ENCODE assay signal across 8 mouse cellular contexts in the genomic region with DNA sequence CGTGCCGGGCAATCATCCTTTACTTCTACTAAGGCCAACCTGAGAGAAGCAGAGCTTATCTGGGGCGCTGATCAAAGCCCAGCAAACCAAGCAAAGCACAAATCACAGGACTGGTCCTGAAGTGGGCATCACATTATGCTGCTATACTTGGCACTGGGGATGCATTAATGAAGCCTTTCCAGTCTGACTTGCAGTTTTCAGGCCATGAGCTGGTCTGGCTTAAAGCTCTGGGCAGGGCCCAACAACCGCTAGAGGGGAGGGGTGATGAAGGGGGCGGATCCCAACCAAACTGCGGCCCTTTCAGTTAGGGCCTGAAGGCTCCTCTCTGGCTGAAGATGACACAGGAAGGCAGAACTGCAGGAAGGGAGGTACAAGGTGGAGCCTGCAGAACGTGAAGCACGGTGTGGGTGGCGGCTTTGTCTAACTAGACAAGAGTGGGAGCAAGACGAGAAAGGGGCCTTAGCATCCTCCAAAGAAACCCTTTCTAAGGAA. TPM values are rescaled to one million over a fixed set of nuclear protein-coding genes. Genes with fewer than 3 reads are reported as not detected.
DNase-seq lines count a peak whose midpoint lies in the region; ATAC-seq and TF ChIP-seq lines count a peak whose summit lies in the region.

No protein-coding gene starts in this region.

- peaks cover 25% of the 10 kb centered on the region for H3K4me1 ChIP-seq in hindbrain, embryonic 12.5 days
- peaks cover 30% of the 10 kb centered on the region for H3K4me1 ChIP-seq in limb, embryonic 15.5 days

- POLR2A ChIA-PET in Patski (lab: Charles Lee): interaction anchor here (0.9 to 3.9 kb wide), 2 partner anchors 17 to 22 kb away, joined by 4 to 27 read pairs; partner anchors contain the start of gene Spsb2

- H3K9me3 ChIP-seq in hindbrain, embryonic 12.5 days (replicated peaks): no peaks in the 10 kb centered on the region
- no peaks in the 10 kb centered on the region for H3K9me3 ChIP-seq in limb, embryonic 15.5 days

- peak; percentile 2 for ATAC-seq in Patski
- ATAC-seq in hindbrain, embryonic 12.5 days (ENCODE audit: low FRiP score): no peak
- no peak for ATAC-seq in limb, embryonic 15.5 days (ENCODE audit: insufficient number of reproducible peaks, low FRiP score, low TSS enrichment, low read depth)

- H3K4me3 ChIP-seq in hindbrain, embryonic 12.5 days: peak overlapping the region; percentile 44
- H3K4me3 ChIP-seq in limb, embryonic 15.5 days: peak overlapping the region; percentile 74
- peak overlapping the region; percentile 93 for H3K4me3 ChIP-seq in myocyte

- peak; percentile 96 for DNase-seq in heart, adult 11 months
- no peak for DNase-seq in heart, adult 18-20 months
- no peak for DNase-seq in Patski (ENCODE audit: low read depth, low spot score)
- DNase-seq in embryo, embryonic 10.5 days (ENCODE audit: low spot score): peak; percentile 53
- peak; percentile 68 for DNase-seq in yolk sac, embryonic 10.5 days (ENCODE audit: low spot score)

- 26% methylated on average over 10 of the region's 10 CpGs for WGBS in hindbrain, embryonic 12.5 days
- 20% methylated on average over 10 of the region's 10 CpGs for WGBS in limb, embryonic 15.5 days

- H3K27me3 ChIP-seq in Patski (no peaks in the 10 kb centered on the region), myocyte (ENCODE audit: control insufficient read depth, insufficient read depth, insufficient read length) (no peaks in the 10 kb centered on the region)
- H3K27me3 ChIP-seq in hindbrain, embryonic 12.5 days: no peaks in the 10 kb centered on the region
- no peaks in the 10 kb centered on the region for H3K27me3 ChIP-seq in limb, embryonic 15.5 days

- peaks cover 46% of the 10 kb centered on the region for H3K36me3 ChIP-seq in hindbrain, embryonic 12.5 days
- peaks cover 50% of the 10 kb centered on the region for H3K36me3 ChIP-seq in limb, embryonic 15.5 days
- H3K36me3 ChIP-seq in myocyte (ENCODE audit: control insufficient read depth, insufficient read depth): peaks cover 25% of the 10 kb centered on the region

- no peak for TF ChIP-seq CTCF in Patski (IDR thresholded peaks at IDR 0.05)

- H3K9ac ChIP-seq in hindbrain, embryonic 12.5 days: peak overlapping the region; percentile 58
- H3K9ac ChIP-seq in limb, embryonic 15.5 days: peak overlapping the region; percentile 44

- in situ Hi-C loops in Patski (cut with MboI; ENCODE audit: low pct_unique_long_range_greater_than_20kb): no loop called here

- H3K4me2 ChIP-seq in hindbrain, embryonic 12.5 days (replicated peaks): peak overlapping the region; percentile 85
- H3K4me2 ChIP-seq in limb, embryonic 15.5 days: peak overlapping the region; percentile 84
- peak overlapping the region; percentile 96 for H3K4me2 ChIP-seq in myocyte (ENCODE audit: low read depth)

- CTCF ChIA-PET in Patski (lab: Charles Lee): interaction anchor here (0.7 kb wide), 1 partner anchor 19 kb away, joined by 3 read pairs; no protein-coding TSS in a partner anchor

- H3K79me2 ChIP-seq in myocyte (ENCODE audit: control insufficient read depth, insufficient read depth): peaks cover 35% of the 10 kb centered on the region

- TF ChIP-seq POLR2A in myocyte (IDR thresholded peaks at IDR 0.05; ENCODE audit: insufficient read length, low read depth): peak; percentile 66

- peak overlapping the region; percentile 38 for H3ac ChIP-seq in myocyte (ENCODE audit: control insufficient read depth, insufficient read length)

- H3K27ac ChIP-seq in hindbrain, embryonic 12.5 days: peak overlapping the region; percentile 60
- H3K27ac ChIP-seq in limb, embryonic 15.5 days: peak overlapping the region; percentile 82

TF ChIP-seq in myocyte, 11 proteins besides CTCF, POLR2A, EP300 and RAD21:
- TF ChIP-seq REST (IDR thresholded peaks at IDR 0.05; ENCODE audit: insufficient read depth, insufficient read length) (no peak), POLR2AphosphoS2 (IDR thresholded peaks at IDR 0.05; ENCODE audit: insufficient read length, low read depth) (peak; percentile 58)

RNA-seq across cellular contexts. Expression of gene Usp5, which starts 1.1 kb away (rescaled TPM):
- total RNA-seq in heart, adult 18-20 months (2021): 10 to 100 TPM; 74.6 to 78.6 TPM
- polyA plus RNA-seq in Patski (2021): 130 TPM
- polyA plus RNA-seq in hindbrain, embryonic 12.5 days (2016; fragmentation: Nextera tagmentation; extraction: Ambion mirVana): 200 and 202 TPM in 2 replicates
- polyA plus RNA-seq in limb, embryonic 15.5 days (2015; fragmentation: Nextera tagmentation; extraction: Ambion mirVana): 134 and 136 TPM in 2 replicates
- 123 TPM for polyA plus RNA-seq in myocyte (2012; fragmentation: generic; extraction: Trizol)

RNA-seq across cellular contexts. Expression of gene Cdca3, which starts 1.2 kb away (rescaled TPM):
- total RNA-seq in heart, adult 18-20 months (2021): under 1 TPM; 0.54 to 0.55 TPM
- 66.3 TPM for polyA plus RNA-seq in Patski (2021)
- polyA plus RNA-seq in hindbrain, embryonic 12.5 days (2016; fragmentation: Nextera tagmentation; extraction: Ambion mirVana): 111 and 120 TPM in 2 replicates
- polyA plus RNA-seq in limb, embryonic 15.5 days (2015; fragmentation: Nextera tagmentation; extraction: Ambion mirVana): 124 and 141 TPM in 2 replicates
- 28.8 TPM for polyA plus RNA-seq in myocyte (2012; fragmentation: generic; extraction: Trizol)

RNA-seq across cellular contexts. Expression of gene Gnb3, which starts 11.9 kb away (rescaled TPM):
- 10 to 100 TPM; 14.1 to 14.6 TPM for total RNA-seq in heart, adult 18-20 months (2021)
- polyA plus RNA-seq in Patski (2021): 0.09 TPM
- polyA plus RNA-seq in hindbrain, embryonic 12.5 days (2016; fragmentation: Nextera tagmentation; extraction: Ambion mirVana): 0.52 and 0.92 TPM in 2 replicates
- 0.96 and 3.2 TPM in 2 replicates for polyA plus RNA-seq in limb, embryonic 15.5 days (2015; fragmentation: Nextera tagmentation; extraction: Ambion mirVana)
- 0.11 TPM for polyA plus RNA-seq in myocyte (2012; fragmentation: generic; extraction: Trizol)

RNA-seq across cellular contexts. Expression of gene Tpi1, which starts 14.1 kb away (rescaled TPM):
- total RNA-seq in heart, adult 18-20 months (2021): 1,000 to 10,000 TPM in 1 of 2 experiments, 100 to 1,000 TPM in 1; 897 to 1,017 TPM
- polyA plus RNA-seq in Patski (2021): 1,211 TPM
- 481 and 483 TPM in 2 replicates for polyA plus RNA-seq in hindbrain, embryonic 12.5 days (2016; fragmentation: Nextera tagmentation; extraction: Ambion mirVana)
- 940 and 1,131 TPM in 2 replicates for polyA plus RNA-seq in limb, embryonic 15.5 days (2015; fragmentation: Nextera tagmentation; extraction: Ambion mirVana)
- 1,480 TPM for polyA plus RNA-seq in myocyte (2012; fragmentation: generic; extraction: Trizol)

RNA-seq across cellular contexts. Expression of gene Spsb2, which starts 19.7 kb away (rescaled TPM):
- total RNA-seq in heart, adult 18-20 months (2021): 1 to 10 TPM; 2.7 to 3.0 TPM
- 23.6 TPM for polyA plus RNA-seq in Patski (2021)
- 8.7 and 9.2 TPM in 2 replicates for polyA plus RNA-seq in hindbrain, embryonic 12.5 days (2016; fragmentation: Nextera tagmentation; extraction: Ambion mirVana)
- 14.1 and 15.5 TPM in 2 replicates for polyA plus RNA-seq in limb, embryonic 15.5 days (2015; fragmentation: Nextera tagmentation; extraction: Ambion mirVana)
- 41.2 TPM for polyA plus RNA-seq in myocyte (2012; fragmentation: generic; extraction: Trizol)

Comparison
In these comparisons a context has a peak if more than half of its experiments do, and no peak if none do; other contexts are left out.
1. DNase-seq: peak in heart, adult 11 months (single experiment), embryo, embryonic 10.5 days (single experiment) and yolk sac, embryonic 10.5 days (single experiment); none in heart, adult 18-20 months (0 of 2) and Patski (single experiment).
2. Peak in every context shown above with its lines, with median percentiles within 50 percentile points of each other: H3K4me2 ChIP-seq and H3K4me3 ChIP-seq.